Mouse (Mus musculus): Measurements from ENCODE around the gene Pigo. TPM values are rescaled to one million over a fixed set of nuclear protein-coding genes. Genes with fewer than 3 reads are reported as not detected.

The Pigo gene
- total RNA-seq (2015; ENCODE audit: low replicate concordance), result 4.8 and 24.2 TPM in 2 replicates
- total RNA-seq (2017; ENCODE audit: low replicate concordance), result 8.8 and 10.2 TPM in 2 replicates

DNA sequence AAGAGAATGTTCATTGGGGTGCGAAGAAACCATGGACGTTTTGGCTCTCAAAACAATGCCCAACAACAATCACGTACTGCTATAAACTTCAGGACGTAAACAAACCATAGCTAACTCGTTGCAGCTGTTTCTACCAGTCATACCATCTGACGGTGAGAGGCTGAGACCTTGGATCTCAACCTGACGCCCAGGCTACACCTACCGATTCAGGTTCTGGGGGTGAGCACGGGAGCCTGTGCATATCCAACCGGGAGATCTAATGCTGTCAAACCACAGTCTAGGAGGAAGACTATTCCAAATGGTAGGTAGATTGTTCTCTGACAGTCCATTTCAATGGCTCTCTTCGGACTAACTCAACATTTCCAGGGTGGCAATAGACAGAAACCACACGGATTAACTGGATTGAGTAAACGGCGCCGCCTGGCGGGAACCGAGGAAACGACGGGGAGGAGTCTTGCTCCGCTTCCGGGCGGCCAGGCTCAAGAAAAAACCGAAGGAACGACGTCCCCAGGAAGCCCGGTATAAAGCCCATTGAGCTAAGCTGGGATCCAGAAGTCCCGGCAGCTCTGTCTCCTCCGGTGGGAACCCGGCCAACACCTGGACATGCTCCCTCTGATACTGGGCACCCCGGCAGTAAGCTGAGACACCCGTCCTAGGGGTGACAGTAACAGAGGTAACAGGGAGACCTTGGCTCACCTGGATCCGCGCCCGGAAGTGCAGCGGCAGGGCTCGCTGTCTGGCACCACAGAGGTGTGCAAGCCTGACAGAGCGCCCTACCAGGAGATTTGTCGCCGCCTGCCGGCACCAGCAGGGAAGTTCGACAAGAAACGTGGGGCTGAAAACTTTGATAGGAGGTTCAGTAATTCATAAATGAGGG is at the start of gene Pigo:
Pigo (minus strand) TSS at position 736 of the 877 bp plus-strand sequence.
- ATAC-seq (replicated peaks; ENCODE audit: low FRiP score, poor library complexity, severe bottlenecking), result peak; percentile 92

DNA sequence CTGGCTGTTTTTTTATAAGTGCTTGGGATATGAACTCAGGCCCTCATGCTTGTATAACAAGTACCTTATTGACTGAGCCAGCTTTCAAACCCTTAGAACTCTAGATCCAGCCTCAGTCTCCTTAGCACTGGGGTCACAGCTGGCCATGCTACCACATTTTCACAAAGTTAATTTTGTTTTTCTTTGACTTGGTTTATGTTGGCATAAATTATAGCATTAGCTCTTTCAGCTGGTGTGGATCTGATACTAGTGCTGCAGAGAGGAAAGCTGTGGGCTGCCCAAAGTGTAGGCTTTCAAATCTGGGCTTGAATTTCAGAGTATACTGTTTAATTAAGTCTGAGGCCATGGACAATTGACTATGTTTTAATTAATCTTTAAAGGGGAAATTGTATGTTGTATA is 49.3 kb upstream of the Pigo start:
- no peak for ATAC-seq (replicated peaks; ENCODE audit: low FRiP score, poor library complexity, severe bottlenecking)

- ATAC-seq (replicated peaks; ENCODE audit: low FRiP score, poor library complexity, severe bottlenecking), result no peak
These were observed 39.9 kb upstream of the Pigo start for GRCm38 (mm10) chr4:43065471-43065870.

- no peak for ATAC-seq (replicated peaks; ENCODE audit: low FRiP score, poor library complexity, severe bottlenecking)
These were observed 34.7 kb upstream of the Pigo start for GRCm38 (mm10) chr4:43060286-43060685.

DNA sequence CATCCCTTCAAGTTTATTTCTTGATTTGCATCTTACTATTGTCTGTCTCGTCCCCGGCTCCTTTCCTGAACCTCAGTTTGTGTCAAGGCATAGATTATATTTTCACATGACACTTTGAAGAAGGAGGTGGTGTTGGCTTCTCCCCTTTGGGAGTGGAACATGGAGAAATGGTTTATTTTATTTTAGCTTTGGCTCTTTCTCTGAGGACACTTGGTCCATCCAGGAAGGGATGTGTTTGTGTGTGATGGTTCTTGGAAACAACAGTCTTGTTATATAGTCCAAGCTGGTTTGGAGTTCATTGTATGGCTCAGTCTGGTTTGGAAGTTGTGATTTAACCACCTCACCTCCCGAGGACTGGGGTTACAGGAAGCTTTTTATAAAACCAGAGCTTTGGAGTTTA is 34.1 kb upstream of the Pigo start:
- no peak for ATAC-seq (replicated peaks; ENCODE audit: low FRiP score, poor library complexity, severe bottlenecking)

DNA sequence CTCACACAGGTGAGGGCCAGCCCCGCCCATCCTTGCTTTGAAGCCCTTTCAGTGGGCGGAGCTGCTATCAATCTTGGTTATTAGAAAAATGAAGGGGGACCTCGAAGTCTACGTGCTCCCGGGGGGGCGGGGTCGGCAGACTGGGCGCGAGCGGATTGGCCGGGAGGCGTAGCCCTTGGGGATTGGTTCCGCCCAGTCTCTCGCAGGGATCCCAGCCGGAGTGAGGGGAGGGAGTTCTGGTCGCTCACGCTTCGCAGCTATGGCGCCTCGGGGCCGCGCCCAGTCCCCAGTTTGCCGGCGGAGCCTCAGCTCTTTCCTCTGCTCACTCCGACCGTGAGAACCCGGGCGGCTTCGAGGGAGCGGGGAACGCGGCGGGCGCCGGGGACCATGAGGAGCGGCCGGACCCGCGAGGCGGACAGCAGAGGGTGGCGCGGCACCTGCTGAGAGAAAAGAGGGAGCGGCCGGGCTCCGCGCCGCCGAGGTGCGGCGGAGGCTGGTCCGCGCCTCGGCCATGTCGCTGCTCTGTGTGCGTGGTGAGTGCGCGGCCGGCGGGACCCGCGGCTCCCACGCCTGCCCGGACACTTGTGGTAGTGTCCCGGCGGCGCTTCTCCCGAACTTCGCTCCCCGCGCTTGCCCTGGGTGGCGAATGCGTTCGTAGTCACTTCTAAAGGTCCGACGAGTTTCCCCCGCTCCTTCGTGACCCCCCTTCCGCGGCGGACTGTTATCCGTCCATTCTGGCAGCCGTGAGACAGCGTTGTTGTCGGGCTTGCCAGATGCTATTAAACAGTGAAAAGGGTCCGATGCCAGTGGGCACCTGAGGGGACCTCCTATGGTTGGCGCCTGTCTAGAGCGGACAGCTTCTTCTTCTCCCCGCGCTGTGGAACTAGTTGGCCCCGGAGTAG is 33.4 kb upstream of the Pigo start, which contains the start of gene Unc13b:
Unc13b (plus strand) TSS at position 201 of the 902 bp plus-strand sequence.
- ATAC-seq (replicated peaks; ENCODE audit: low FRiP score, poor library complexity, severe bottlenecking), result peak; percentile 91

DNA sequence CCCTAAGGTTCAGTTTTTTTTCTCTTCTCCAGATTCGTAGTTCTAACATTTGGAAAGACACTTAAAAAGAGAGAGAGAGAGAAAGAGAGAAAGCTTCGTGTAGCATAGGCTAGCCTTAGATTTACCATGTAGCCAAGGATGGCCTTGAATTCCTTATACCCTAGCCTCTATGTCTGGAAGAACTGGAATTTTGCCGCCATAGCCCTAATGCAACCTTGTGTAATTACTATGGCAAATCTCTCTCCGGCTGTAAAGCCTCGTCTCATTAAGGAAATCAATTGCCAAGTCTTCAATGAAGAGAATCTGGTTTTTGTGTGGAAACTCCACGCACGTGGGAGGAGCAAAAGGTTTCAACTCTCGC is 32.8 kb upstream of the Pigo start:
- ATAC-seq (replicated peaks; ENCODE audit: low FRiP score, poor library complexity, severe bottlenecking), result no peak; the same call in 1 of the 2 replicates

GRCm38 (mm10) chr4:43057654-43058053 is 32.0 kb upstream of the Pigo start:
- ATAC-seq (replicated peaks; ENCODE audit: low FRiP score, poor library complexity, severe bottlenecking), result no peak

DNA sequence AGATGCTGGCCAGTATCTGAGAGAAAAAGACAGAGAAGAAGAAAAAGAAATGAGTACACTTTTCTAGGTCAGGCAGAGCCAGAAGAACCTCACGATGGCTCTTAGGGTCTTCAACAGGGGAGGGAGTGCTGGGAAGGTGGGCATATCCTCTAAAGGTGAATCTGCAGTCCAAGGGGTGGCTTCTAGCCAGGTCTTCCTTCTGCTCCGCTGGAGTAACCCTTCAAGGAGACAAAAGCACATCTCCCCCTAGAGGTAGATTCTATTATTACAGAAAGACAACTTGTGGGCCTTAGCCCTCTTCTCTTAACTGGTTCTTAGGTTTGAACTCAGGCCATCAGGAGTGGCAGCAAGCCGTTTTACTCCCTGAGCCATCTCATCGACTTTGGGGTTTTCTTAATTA is 27.0 kb upstream of the Pigo start:
- peak; percentile 92 for ATAC-seq (replicated peaks; ENCODE audit: low FRiP score, poor library complexity, severe bottlenecking)

DNA sequence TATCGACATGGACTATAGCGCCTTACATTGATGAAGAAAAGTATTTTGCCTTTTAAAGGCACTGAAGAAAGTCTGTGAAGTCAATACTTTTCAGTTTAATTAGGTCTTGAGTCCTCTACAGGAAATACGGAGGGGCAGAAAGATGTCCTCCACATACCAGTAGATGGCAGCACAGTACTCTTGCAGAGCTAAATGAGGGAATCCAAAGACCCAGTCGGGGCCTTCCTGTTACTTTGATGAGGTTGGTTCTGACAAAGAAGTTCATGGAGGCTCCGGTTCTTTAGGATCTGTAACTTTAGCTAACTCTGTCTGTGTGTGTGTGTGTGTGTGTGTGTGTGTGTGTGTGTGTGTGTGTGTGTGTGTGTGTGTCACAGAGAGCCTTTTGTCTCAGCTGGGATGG is 21.6 kb upstream of the Pigo start:
- ATAC-seq (replicated peaks; ENCODE audit: low FRiP score, poor library complexity, severe bottlenecking), result peak; percentile 58; the same call in 1 of the 2 replicates

GRCm38 (mm10) chr4:43046607-43047006 is 21.0 kb upstream of the Pigo start:
- no peak for ATAC-seq (replicated peaks; ENCODE audit: low FRiP score, poor library complexity, severe bottlenecking)

DNA sequence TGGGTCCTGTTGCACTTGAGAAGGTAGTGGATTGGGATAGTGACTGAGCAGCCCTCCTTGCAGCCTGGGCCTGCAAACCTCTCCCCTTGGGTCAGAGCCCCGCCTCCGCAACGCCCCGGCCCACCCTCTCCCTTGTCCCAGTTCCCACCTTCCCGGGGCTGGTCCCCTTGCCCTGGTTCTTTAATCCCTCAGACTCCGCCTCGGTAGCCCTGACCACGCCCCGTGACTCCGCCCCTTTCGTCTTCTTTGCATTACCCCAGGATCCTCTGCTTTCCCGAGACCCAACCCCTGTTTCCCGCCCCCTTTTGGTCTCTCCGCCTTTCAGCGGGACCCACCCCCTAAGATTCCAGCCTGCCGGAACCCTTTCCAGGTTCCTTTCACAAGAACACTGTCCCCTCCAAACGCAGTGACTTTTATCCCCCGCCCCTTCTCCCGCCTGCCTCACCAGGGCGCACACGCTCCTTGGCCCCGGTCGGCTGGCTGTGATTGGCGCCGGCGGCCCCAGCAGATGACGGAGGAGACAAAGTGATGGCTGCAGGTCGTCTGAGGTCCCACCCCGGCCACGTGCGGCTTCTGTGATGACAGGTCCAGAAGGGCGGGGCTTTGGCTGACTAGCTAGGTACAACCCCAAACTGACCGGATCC is 20.2 kb upstream of the Pigo start, which contains the start of gene Fam214b:
Fam214b (minus strand) TSS at position 562 of the 644 bp plus-strand sequence.
- peak; percentile 86 for ATAC-seq (replicated peaks; ENCODE audit: low FRiP score, poor library complexity, severe bottlenecking)

- no peak for ATAC-seq (replicated peaks; ENCODE audit: low FRiP score, poor library complexity, severe bottlenecking)
These were observed 19.7 kb upstream of the Pigo start for GRCm38 (mm10) chr4:43045285-43045658.

- ATAC-seq (replicated peaks; ENCODE audit: low FRiP score, poor library complexity, severe bottlenecking), result no peak
These were observed 19.1 kb upstream of the Pigo start for GRCm38 (mm10) chr4:43044673-43045072.

DNA sequence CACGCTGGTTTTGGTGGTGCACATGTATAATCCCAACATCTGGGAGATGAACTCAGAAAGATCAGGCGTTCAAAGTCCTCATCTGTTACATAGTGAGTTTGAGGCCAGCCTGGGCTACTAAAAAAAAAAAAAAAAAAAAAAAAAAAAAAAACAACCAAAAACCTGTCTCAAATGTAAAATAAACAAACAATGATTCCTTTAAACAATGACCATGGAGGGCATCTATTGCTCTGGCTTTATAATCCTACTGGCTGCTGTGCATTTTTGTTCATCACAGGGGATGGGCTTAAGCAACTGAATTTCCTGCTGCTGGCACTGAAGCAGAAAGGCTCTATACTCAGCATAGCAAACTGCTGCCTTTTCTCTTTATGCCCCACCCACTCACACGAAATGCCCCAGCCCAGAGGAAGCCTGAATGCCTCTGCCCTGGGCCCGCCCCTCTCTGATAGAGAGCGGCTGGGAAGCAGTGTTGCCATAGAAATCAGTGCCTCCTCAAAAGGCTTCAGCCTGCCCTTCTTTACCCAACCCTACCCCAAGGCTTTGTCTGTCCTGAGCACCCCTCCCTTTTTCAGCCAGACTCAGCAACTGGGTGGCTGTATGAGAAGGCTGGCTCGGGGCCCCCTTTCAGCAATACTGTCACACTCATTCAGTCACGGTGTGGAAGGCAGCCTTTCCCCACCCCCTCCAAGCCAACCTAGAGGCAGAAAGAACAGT is 18.2 kb upstream of the Pigo start:
- ATAC-seq (replicated peaks; ENCODE audit: low FRiP score, poor library complexity, severe bottlenecking), result no peak

DNA sequence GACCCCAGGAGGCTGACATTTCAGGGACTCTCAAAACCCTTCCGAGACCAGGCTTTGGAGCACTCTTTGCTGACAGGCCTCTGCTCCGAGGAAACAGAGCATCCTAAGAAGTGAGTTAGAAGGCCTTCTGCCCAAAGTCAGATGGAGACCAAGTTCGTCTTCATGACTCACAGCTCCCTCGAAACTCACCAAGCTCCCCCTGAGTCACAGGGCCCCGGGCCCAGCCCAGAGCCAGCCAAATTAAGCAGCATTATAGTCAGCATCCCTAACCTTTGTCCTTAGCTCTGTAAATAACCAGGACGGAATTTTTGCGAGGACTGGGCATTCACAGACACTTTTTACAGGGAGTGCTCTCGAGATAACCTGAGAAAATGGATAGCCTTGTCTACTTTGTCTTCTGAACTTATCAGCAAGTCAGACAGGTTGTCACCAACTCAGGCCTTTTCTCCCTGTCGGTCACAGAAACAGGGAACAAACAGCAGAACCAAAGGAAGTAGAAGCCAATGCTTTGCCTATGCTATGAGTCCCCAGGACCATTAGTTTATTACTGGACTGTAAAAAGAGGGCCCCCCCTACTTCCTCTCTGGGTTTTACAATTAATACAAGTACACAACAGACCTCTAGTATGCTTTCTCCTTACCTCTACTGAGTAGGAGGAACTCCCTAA is 15.4 kb upstream of the Pigo start:
- no peak for ATAC-seq (replicated peaks; ENCODE audit: low FRiP score, poor library complexity, severe bottlenecking)

DNA sequence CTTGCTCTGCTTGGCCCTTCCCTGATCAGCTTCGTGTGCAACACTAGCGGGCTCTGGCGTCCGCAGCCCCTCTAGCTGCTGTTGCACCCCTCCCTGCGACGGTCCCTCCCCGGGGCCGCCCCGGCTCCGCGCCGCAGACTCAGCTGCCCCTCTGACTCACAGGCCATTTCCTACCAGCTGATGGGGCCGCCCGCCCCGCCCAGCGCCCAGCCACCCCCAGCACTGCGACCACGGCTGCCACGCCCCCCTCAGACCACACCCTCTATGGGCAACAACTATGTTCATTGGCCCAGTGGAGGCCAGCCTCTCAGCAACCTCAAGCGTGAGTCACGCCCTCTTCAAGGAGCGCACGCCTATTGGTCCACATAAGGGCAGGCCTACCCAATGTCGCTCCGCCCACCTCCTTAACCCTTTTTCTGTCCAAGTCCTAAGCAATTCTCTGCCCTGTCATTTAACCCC is 14.5 kb upstream of the Pigo start:
- peak; percentile 78 for ATAC-seq (replicated peaks; ENCODE audit: low FRiP score, poor library complexity, severe bottlenecking)

DNA sequence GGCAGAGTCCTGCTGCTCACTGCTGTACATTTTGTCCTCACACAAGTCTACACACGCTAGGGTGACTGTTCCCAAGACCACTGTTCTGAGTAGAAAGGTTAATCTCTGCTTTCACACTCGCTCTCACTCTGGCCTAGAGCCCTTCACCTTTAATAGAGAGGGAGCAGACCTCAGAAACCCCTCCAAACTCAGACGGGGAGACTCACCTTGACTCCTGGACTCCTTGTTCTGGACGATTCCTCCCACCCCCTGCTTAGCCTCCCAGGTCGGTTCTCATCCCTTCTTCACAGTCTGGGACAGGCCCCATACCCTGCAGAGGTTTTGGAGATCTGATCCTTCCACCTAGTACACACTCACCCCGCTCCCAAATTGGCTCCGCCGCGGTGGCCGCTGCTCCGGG is 14.0 kb upstream of the Pigo start:
- no peak for ATAC-seq (replicated peaks; ENCODE audit: low FRiP score, poor library complexity, severe bottlenecking)
